Mouse (Mus musculus): ENCODE results near the gene Hdc. TPM values are rescaled to one million over a fixed set of nuclear protein-coding genes. Genes with fewer than 3 reads are reported as not detected.
"Not testable (repeated sequence)": the region's sequence is repeated elsewhere in the genome, so short reads cannot be mapped to it uniquely, and the experiment has no call there.

Gene Hdc
- polyA plus RNA-seq, 1 experiment from 2014 or later, result 0.31 TPM

GRCm38 (mm10) chr2:126622455-126622854, 3.4 kb upstream of the Hdc start:
- no peak overlapping the region for H3K4me3 ChIP-seq
- peaks cover 10% of the 10 kb centered on the region for H3K4me1 ChIP-seq
- WGBS, result 87% methylated on average over 2 of the region's 2 CpGs
- DNase-seq (ENCODE audit: low spot score), result no peak
- no peaks in the 10 kb centered on the region for H3K27me3 ChIP-seq (ENCODE audit: low read depth, poor library complexity, severe bottlenecking)
- peaks cover 11% of the 10 kb centered on the region for H3K36me3 ChIP-seq
- H3K9me3 ChIP-seq (replicated peaks), result no peaks in the 10 kb centered on the region
- H3K27ac ChIP-seq (replicated peaks), result no peak overlapping the region

GRCm38 (mm10) chr2:126618470-126619179, 474 bp downstream of the Hdc start:
- DNase-seq (ENCODE audit: low spot score), result no peak
- peaks cover 10% of the 10 kb centered on the region for H3K4me1 ChIP-seq

GRCm38 (mm10) chr2:126615355-126615754, 3.7 kb downstream of the Hdc start:
- Histone ChIP-seq H3K9me3 (replicated peaks) (no peaks in the 10 kb centered on the region), H3K36me3 (no peaks in the 10 kb centered on the region), H3K4me3 (no peak overlapping the region), H3K4me1 (peaks cover 10% of the 10 kb centered on the region), H3K27ac (replicated peaks) (no peak overlapping the region), H3K27me3 (ENCODE audit: low read depth, poor library complexity, severe bottlenecking) (no peaks in the 10 kb centered on the region)
- no peak for DNase-seq (ENCODE audit: low spot score)
- 91% methylated on average over 3 of the region's 3 CpGs for WGBS

More at GRCm38 (mm10) chr2:126618470-126619179, 474 bp downstream of the Hdc start:
- no peak overlapping the region for H3K4me3 ChIP-seq
- 31% methylated on average over 8 of the region's 8 CpGs for WGBS
- no peaks in the 10 kb centered on the region for H3K27me3 ChIP-seq (ENCODE audit: low read depth, poor library complexity, severe bottlenecking)
- no peaks in the 10 kb centered on the region for H3K9me3 ChIP-seq (replicated peaks)
- H3K27ac ChIP-seq (replicated peaks), result no peak overlapping the region
- H3K36me3 ChIP-seq, result no peaks in the 10 kb centered on the region

GRCm38 (mm10) chr2:126609600-126609999, 9.5 kb downstream of the Hdc start:
- H3K9me3 ChIP-seq (replicated peaks); H3K36me3 ChIP-seq: not testable (repeated sequence)

GRCm38 (mm10) chr2:126607553-126608203, 11.4 kb downstream of the Hdc start:
- 80% methylated on average over 10 of the region's 10 CpGs for WGBS
- Histone ChIP-seq H3K4me1 (no peaks in the 10 kb centered on the region), H3K27me3 (ENCODE audit: low read depth, poor library complexity, severe bottlenecking) (no peaks in the 10 kb centered on the region), H3K36me3 (no peaks in the 10 kb centered on the region), H3K4me3 (no peak overlapping the region), H3K9me3 (replicated peaks) (no peaks in the 10 kb centered on the region), H3K27ac (replicated peaks) (no peak overlapping the region)
- DNase-seq (ENCODE audit: low spot score), result no peak

More at GRCm38 (mm10) chr2:126609600-126609999, 9.5 kb downstream of the Hdc start:
- H3K27me3 ChIP-seq (ENCODE audit: low read depth, poor library complexity, severe bottlenecking); H3K4me3 ChIP-seq; H3K27ac ChIP-seq (replicated peaks); H3K4me1 ChIP-seq; DNase-seq (ENCODE audit: low spot score): not testable (repeated sequence)
- 83% methylated on average over 12 of the region's 12 CpGs for WGBS

- H3K9me3 ChIP-seq (replicated peaks), result no peaks in the 10 kb centered on the region
- H3K27me3 ChIP-seq (ENCODE audit: low read depth, poor library complexity, severe bottlenecking), result no peaks in the 10 kb centered on the region
- no peaks in the 10 kb centered on the region for H3K36me3 ChIP-seq
- no peak overlapping the region for H3K27ac ChIP-seq (replicated peaks)
- DNase-seq (ENCODE audit: low spot score), result no peak
- H3K4me3 ChIP-seq, result no peak overlapping the region
- H3K4me1 ChIP-seq, result no peaks in the 10 kb centered on the region
- WGBS, result 71% methylated on average over 4 of the region's 4 CpGs
These were observed 12.4 kb downstream of the Hdc start for GRCm38 (mm10) chr2:126606688-126607062.

- Histone ChIP-seq H3K27ac (replicated peaks) (no peak overlapping the region), H3K9me3 (replicated peaks) (no peaks in the 10 kb centered on the region), H3K4me3 (no peak overlapping the region), H3K4me1 (no peaks in the 10 kb centered on the region), H3K27me3 (ENCODE audit: low read depth, poor library complexity, severe bottlenecking) (no peaks in the 10 kb centered on the region), H3K36me3 (no peaks in the 10 kb centered on the region)
- DNase-seq (ENCODE audit: low spot score), result no peak
- 88% methylated on average over 15 of the region's 15 CpGs for WGBS
These were observed 12.9 kb downstream of the Hdc start for GRCm38 (mm10) chr2:126606061-126606687.

GRCm38 (mm10) chr2:126601918-126602600, 17.0 kb downstream of the Hdc start:
- H3K36me3 ChIP-seq, result no peaks in the 10 kb centered on the region
- H3K4me1 ChIP-seq, result no peaks in the 10 kb centered on the region
- H3K9me3 ChIP-seq (replicated peaks), result no peaks in the 10 kb centered on the region
- no peak overlapping the region for H3K4me3 ChIP-seq
- no peak overlapping the region for H3K27ac ChIP-seq (replicated peaks)
- no peak for DNase-seq (ENCODE audit: low spot score)
- WGBS, result 89% methylated on average over 14 of the region's 14 CpGs
- no peaks in the 10 kb centered on the region for H3K27me3 ChIP-seq (ENCODE audit: low read depth, poor library complexity, severe bottlenecking)

GRCm38 (mm10) chr2:126600533-126600932, 18.6 kb downstream of the Hdc start:
- Histone ChIP-seq H3K27ac (replicated peaks) (no peak overlapping the region), H3K27me3 (ENCODE audit: low read depth, poor library complexity, severe bottlenecking) (no peaks in the 10 kb centered on the region), H3K4me3 (no peak overlapping the region), H3K4me1 (no peaks in the 10 kb centered on the region), H3K36me3 (no peaks in the 10 kb centered on the region), H3K9me3 (replicated peaks) (no peaks in the 10 kb centered on the region)
- no peak for DNase-seq (ENCODE audit: low spot score)
- WGBS, result 84% methylated on average over 14 of the region's 14 CpGs

GRCm38 (mm10) chr2:126599005-126599404, 20.1 kb downstream of the Hdc start:
- H3K4me1 ChIP-seq, result peaks cover 4% of the 10 kb centered on the region; the same call in 1 of the 2 replicates
- WGBS, result 19% methylated on average over 3 of the region's 3 CpGs
- no peaks in the 10 kb centered on the region for H3K36me3 ChIP-seq
- H3K9me3 ChIP-seq (replicated peaks), result no peaks in the 10 kb centered on the region
- no peak overlapping the region for H3K27ac ChIP-seq (replicated peaks)
- H3K4me3 ChIP-seq, result no peak overlapping the region
- H3K27me3 ChIP-seq (ENCODE audit: low read depth, poor library complexity, severe bottlenecking), result no peaks in the 10 kb centered on the region; the same call in 1 of the 2 replicates
- no peak for DNase-seq (ENCODE audit: low spot score)

- H3K4me3 ChIP-seq, result no peak overlapping the region
- no peaks in the 10 kb centered on the region; the same call in 1 of the 2 replicates for H3K27me3 ChIP-seq (ENCODE audit: low read depth, poor library complexity, severe bottlenecking)
- H3K36me3 ChIP-seq, result no peaks in the 10 kb centered on the region
- no peak for DNase-seq (ENCODE audit: low spot score)
- 55% methylated on average over 2 of the region's 2 CpGs for WGBS
- H3K9me3 ChIP-seq (replicated peaks), result no peaks in the 10 kb centered on the region
- H3K27ac ChIP-seq (replicated peaks), result no peak overlapping the region
- H3K4me1 ChIP-seq, result peaks cover 6% of the 10 kb centered on the region; the same call in 1 of the 2 replicates
These were observed 20.7 kb downstream of the Hdc start for GRCm38 (mm10) chr2:126598359-126598758.

- Histone ChIP-seq H3K4me1 (peaks cover 6% of the 10 kb centered on the region; the same call in 1 of the 2 replicates), H3K9me3 (replicated peaks) (no peaks in the 10 kb centered on the region), H3K36me3 (no peaks in the 10 kb centered on the region), H3K4me3 (no peak overlapping the region), H3K27me3 (ENCODE audit: low read depth, poor library complexity, severe bottlenecking) (no peaks in the 10 kb centered on the region; the same call in 1 of the 2 replicates), H3K27ac (replicated peaks) (no peak overlapping the region)
- 82% methylated on average over 20 of the region's 20 CpGs for WGBS
- DNase-seq (ENCODE audit: low spot score), result no peak
These were observed 21.5 kb downstream of the Hdc start for GRCm38 (mm10) chr2:126597279-126598241.

Data from midbrain, embryonic 10.5 days (tissue).